Mouse (Mus musculus) forebrain, postnatal 0 days (tissue): ENCODE results near the gene Olfr414. TPM values are rescaled to one million over a fixed set of nuclear protein-coding genes. Genes with fewer than 3 reads are reported as not detected.

ENCODE experiments used
- ATAC-seq: fragments of 200-750 bp; cut with Nextera tagmentation; 2 replicates; pipeline ENCODE4 v1.8.0; 2017; ENCODE audit warnings: mild to moderate bottlenecking, moderate library complexity
- DNase-seq: peaks from one replicate; pipeline ENCODE4 v3.0.0-alpha.2; 2015
- H3K27ac ChIP-seq: fragments of 300-500 bp; sonication (generic); 2 replicates; pipeline ENCODE4 v1.5.1; 2014; ENCODE audit warnings: low read depth, mild to moderate bottlenecking, antibody characterized with exemption, low read length, moderate library complexity, mixed read lengths
- H3K27me3 ChIP-seq: fragments of 300-500 bp; sonication (generic); 2 replicates; pipeline ENCODE4 v1.6.1; 2014; ENCODE audit warnings: mild to moderate bottlenecking, low read length, mixed read lengths; ENCODE audit not compliant: insufficient read depth
- H3K36me3 ChIP-seq: fragments of 300-500 bp; sonication (generic); 2 replicates; pipeline ENCODE4 v1.6.1; 2014; ENCODE audit warnings: mild to moderate bottlenecking, moderate library complexity; ENCODE audit not compliant: insufficient read depth
- H3K4me1 ChIP-seq: fragments of 300-500 bp; sonication (generic); 2 replicates; pipeline ENCODE4 v1.6.1; 2014; ENCODE audit warnings: antibody characterized with exemption; ENCODE audit not compliant: insufficient read depth
- H3K4me2 ChIP-seq: fragments of 300-500 bp; sonication (generic); 2 replicates; pipeline ENCODE4 v1.6.1; 2014; ENCODE audit warnings: low read depth, mild to moderate bottlenecking, moderate library complexity
- H3K4me3 ChIP-seq: fragments of 300-500 bp; sonication (generic); 2 replicates; pipeline ENCODE4 v1.5.1; 2014; ENCODE audit warnings: low read depth, low read length, mixed read lengths
- H3K9ac ChIP-seq: fragments of 300-500 bp; sonication (generic); 2 replicates; pipeline ENCODE4 v1.6.1; 2014; ENCODE audit warnings: mild to moderate bottlenecking
- H3K9me3 ChIP-seq: fragments of 300-500 bp; sonication (generic); 2 replicates; pipeline ENCODE4 v1.6.1; 2016; ENCODE audit warnings: low read length
- CTCF ChIP-seq: sonication (generic); IDR thresholded peaks from 2 replicates; pipeline ENCODE4 v1.5.1; 2016; ENCODE audit warnings: antibody characterized with exemption, control low read depth, low read depth
- whole genome bisulfite sequencing: fragments of 180-500 bp; shearing (Covaris S2); extraction: QIAGEN DNeasy Blood & Tissue Kit; methylation state at CpG from one replicate; pipeline ENCODE4 v1.1.7; 2014; 5-methylcytosine and 5-hydroxymethylcytosine counted together
- polyA plus RNA-seq: library from polyadenylated mRNA; unstranded; fragments of >200 nt; fragmentation: Nextera tagmentation; extraction: Ambion mirVana; gene quantifications from 2 replicates; pipeline ENCODE4 v1.2.1, GENCODE M21; 2015
- total RNA-seq: library from RNA; depleted of rRNA; stranded (reverse); fragments of >200 nt; gene quantifications from 2 replicates; pipeline ENCODE4 v1.2.3, GENCODE M21; 2014; rRNA removed

The Olfr414 gene
- not detected in 2 replicates for total RNA-seq
- not detected in 2 replicates for polyA plus RNA-seq

DNA sequence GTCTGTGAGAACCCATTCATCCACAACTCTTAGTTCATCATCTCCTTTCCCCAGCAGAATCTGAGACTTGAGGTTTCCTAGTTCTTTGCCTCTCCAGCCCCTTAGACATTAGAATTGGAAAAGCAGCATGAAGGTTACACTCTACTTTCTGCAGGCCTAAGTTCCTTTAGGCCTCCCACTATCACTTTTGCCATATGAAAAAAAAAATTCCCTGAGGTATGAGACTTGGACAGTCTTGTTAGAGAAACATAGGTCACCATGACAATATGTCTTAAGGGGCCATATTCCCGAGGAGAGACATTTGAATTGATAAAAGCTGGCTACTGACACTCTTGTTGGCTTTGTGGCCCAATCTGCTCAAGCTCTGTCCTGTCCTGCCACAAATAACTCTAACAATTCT, at the start of gene Olfr414:
Gene Olfr414 (plus strand): TSS at position 301 of the 400 bp plus-strand sequence.
- ATAC-seq = no peak
- Histone ChIP-seq H3K9ac (no peak within 1 kb of the TSS), H3K27me3 (no peaks in the 10 kb centered on the region), H3K36me3 (no peaks in the 10 kb centered on the region), H3K4me1 (no peaks in the 10 kb centered on the region), H3K4me2 (no peak within 1 kb of the TSS), H3K4me3 (no peak within 1 kb of the TSS), H3K27ac (no peak within 1 kb of the TSS), H3K9me3 (no peaks in the 10 kb centered on the region)
- no peak for TF ChIP-seq CTCF
- WGBS = 71% methylated on average over 1 of the region's 1 CpGs
- DNase-seq = no peak

DNA sequence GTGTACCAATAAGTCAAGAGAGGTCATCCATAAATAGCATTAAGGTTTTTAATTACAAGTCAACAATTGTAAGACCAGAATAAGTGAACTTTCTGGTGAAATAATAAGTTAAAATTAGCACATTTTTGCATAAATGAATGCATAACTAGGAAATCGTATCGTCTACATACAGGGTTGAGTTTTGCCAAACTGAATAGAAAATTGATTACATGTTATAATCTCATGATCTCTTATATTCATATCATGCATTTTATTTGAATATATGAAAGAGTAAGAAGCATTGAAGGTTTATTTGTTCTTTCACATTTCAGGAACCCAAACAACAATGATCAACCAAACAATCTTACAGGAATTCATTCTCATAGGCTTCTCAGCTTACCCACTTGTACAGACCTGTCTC, 33.1 kb upstream of the Olfr414 start, which contains the start of gene Olfr248:
Gene Olfr248 (plus strand): TSS at position 301 of the 400 bp plus-strand sequence.
- H3K36me3 ChIP-seq = no peaks in the 10 kb centered on the region
- no peak for TF ChIP-seq CTCF
- no peak within 1 kb of the TSS for H3K9ac ChIP-seq
- no peak for DNase-seq
- no peak within 1 kb of the TSS for H3K4me3 ChIP-seq
- WGBS = 70% methylated on average over 2 of the region's 2 CpGs
- H3K27me3 ChIP-seq = no peaks in the 10 kb centered on the region
- no peaks in the 10 kb centered on the region for H3K9me3 ChIP-seq
- ATAC-seq = no peak
- no peaks in the 10 kb centered on the region for H3K4me1 ChIP-seq
- H3K4me2 ChIP-seq = no peak within 1 kb of the TSS
- H3K27ac ChIP-seq = no peak within 1 kb of the TSS

DNA sequence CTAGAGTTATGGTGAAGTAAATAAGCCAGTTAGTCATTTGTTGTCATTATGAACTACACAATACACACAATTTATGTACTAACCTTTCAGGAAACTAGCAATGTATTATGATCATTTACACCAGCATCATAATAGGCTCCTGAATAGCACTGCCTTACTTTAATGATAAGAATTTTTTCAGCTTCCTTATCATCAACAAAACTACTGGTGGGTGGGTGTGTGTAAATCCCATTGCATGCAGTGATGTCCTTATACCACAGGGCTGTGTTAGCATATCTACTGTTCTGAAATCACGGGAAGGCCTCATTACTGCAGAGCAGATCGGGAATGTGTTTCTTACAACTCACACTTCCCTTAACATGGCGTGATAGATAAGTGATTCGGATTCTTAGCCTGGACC, 905 bp upstream of the Olfr414 start:
- Histone ChIP-seq H3K27me3 (no peaks in the 10 kb centered on the region), H3K4me2 (no peak overlapping the region), H3K9me3 (no peaks in the 10 kb centered on the region), H3K27ac (no peak overlapping the region), H3K4me1 (no peaks in the 10 kb centered on the region), H3K9ac (no peak overlapping the region), H3K4me3 (no peak overlapping the region), H3K36me3 (no peaks in the 10 kb centered on the region)
- DNase-seq (no peak), ATAC-seq (no peak)
- no peak for TF ChIP-seq CTCF
- whole genome bisulfite sequencing = 94% methylated on average over 4 of the region's 4 CpGs

DNA sequence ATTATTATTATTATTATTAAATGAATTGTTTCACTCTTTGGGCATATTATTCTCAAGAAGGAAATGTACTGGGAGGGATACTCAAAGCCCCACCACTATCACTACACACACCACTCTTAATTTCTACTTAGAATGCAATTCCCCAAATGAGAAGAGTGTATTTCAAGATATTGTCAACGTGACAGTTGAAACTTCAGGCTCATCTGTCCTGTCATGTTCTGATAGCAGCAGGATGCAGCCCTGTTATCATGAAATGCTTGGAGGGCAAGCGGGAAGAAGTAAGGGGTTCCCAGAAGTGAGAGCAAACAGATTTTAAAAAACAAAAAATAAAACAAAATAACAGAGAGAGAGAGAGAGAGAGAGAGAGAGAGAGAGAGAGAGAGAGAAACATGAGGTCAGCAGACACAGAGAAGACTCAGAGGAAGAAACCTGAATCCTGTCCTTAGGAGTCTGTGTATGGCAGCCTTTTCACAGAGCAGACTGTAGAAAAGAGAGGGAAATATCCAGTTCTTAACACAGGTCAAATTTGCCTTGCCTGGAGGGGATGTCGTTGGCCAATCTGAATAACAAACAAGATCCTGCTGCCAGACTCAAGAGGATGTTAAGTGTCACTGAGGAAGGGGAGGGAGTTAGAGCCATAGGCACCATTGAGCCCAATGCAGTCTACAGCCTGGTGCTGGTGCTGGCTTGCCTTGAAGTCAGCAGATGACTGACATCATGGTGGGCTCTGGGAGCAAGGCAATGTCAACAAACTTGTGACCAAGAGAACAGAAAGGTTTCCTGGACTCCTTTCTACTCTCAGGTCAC, 2.5 kb downstream of the Olfr414 start:
- H3K27ac ChIP-seq = no peak overlapping the region
- no peak for TF ChIP-seq CTCF
- no peaks in the 10 kb centered on the region for H3K27me3 ChIP-seq
- no peak overlapping the region for H3K9ac ChIP-seq
- H3K4me3 ChIP-seq = no peak overlapping the region
- DNase-seq = no peak
- WGBS = 59% methylated on average over 3 of the region's 3 CpGs
- H3K4me1 ChIP-seq = no peaks in the 10 kb centered on the region
- H3K9me3 ChIP-seq = no peaks in the 10 kb centered on the region
- no peaks in the 10 kb centered on the region for H3K36me3 ChIP-seq
- ATAC-seq = no peak
- H3K4me2 ChIP-seq = no peak overlapping the region

DNA sequence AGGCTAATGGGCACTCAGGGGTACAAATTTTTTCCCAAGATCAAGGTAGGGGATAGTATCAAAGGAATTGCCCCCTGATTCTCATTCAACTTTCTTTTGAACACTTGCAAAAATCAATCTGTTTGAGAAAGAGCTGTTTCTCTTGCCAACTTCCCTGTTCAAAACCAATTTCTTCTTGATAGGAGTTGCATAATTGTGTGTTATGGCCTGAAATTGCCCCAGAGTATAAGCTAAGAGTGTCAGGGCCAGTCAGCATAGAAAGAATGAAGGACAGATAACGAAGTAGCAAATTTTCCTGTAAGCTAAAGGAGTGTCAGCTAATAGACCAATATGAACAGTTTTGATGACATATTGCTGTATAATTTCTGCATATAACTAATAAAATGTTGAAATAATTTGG, 3.5 kb downstream of the Olfr414 start:
- DNase-seq = no peak

DNA sequence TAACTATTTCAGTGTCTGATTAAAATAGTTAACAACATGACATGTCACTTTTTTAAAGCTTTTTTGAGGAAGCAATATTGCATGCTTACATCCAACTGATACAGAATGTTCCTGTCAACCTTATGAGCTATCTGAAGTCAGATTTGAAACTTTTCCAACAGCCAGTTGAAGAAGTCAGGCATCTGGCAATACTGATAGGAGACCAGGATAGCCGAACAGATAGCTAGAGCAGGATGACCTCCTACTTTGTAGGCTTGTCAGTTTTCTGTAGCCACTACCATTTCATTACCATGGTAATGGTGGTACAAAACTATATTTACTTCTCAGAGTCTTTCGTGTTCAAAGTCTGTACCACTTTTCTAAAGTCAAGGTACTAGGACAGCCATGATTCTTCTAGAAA, 4.5 kb downstream of the Olfr414 start:
- no peaks in the 10 kb centered on the region for H3K36me3 ChIP-seq
- no peak overlapping the region for H3K4me3 ChIP-seq
- 91% methylated on average over 2 of the region's 2 CpGs for WGBS
- no peak for ATAC-seq
- no peaks in the 10 kb centered on the region for H3K4me1 ChIP-seq
- H3K27me3 ChIP-seq = no peaks in the 10 kb centered on the region
- H3K4me2 ChIP-seq = no peak overlapping the region
- H3K9ac ChIP-seq = no peak overlapping the region
- TF ChIP-seq CTCF = no peak
- H3K9me3 ChIP-seq = no peaks in the 10 kb centered on the region
- H3K27ac ChIP-seq = no peak overlapping the region
- DNase-seq = no peak

More for the DNA sequence above, 3.5 kb downstream of the Olfr414 start:
- no peak overlapping the region for H3K27ac ChIP-seq
- no peaks in the 10 kb centered on the region for H3K36me3 ChIP-seq
- H3K4me3 ChIP-seq = no peak overlapping the region
- H3K27me3 ChIP-seq = no peaks in the 10 kb centered on the region
- ATAC-seq = no peak
- no peaks in the 10 kb centered on the region for H3K4me1 ChIP-seq
- 89% methylated on average over 1 of the region's 1 CpGs for WGBS
- no peak overlapping the region for H3K9ac ChIP-seq
- no peak for TF ChIP-seq CTCF
- no peak overlapping the region for H3K4me2 ChIP-seq
- H3K9me3 ChIP-seq = no peaks in the 10 kb centered on the region

DNA sequence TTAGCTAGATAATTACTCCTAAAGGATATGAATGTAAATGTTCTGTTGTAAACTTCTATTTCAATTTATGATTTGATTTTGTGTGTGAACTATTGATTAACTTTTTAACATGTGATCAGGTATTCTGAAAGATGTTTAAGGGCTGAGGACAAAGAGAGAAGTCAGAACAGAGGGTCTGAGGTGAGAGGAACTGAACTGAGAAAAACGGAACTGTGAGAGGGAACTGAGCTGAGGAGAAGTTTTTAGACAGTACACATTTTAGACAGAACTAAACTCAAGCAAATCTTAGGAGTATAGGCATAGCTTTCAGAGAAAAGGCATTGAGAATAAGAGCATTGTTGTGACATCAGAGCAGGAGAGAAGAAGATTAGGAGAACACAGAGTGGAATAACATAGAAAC, 10.3 kb downstream of the Olfr414 start:
- Histone ChIP-seq H3K4me3 (no peak overlapping the region), H3K27ac (no peak overlapping the region), H3K27me3 (no peaks in the 10 kb centered on the region), H3K4me1 (no peaks in the 10 kb centered on the region), H3K9me3 (no peaks in the 10 kb centered on the region), H3K9ac (no peak overlapping the region), H3K4me2 (no peak overlapping the region), H3K36me3 (no peaks in the 10 kb centered on the region)
- ATAC-seq (no peak), DNase-seq (no peak)
- TF ChIP-seq CTCF = no peak
- WGBS = 44% methylated on average over 1 of the region's 1 CpGs
